ENCODE assay signal across 8 mouse cellular contexts in the genomic region with DNA sequence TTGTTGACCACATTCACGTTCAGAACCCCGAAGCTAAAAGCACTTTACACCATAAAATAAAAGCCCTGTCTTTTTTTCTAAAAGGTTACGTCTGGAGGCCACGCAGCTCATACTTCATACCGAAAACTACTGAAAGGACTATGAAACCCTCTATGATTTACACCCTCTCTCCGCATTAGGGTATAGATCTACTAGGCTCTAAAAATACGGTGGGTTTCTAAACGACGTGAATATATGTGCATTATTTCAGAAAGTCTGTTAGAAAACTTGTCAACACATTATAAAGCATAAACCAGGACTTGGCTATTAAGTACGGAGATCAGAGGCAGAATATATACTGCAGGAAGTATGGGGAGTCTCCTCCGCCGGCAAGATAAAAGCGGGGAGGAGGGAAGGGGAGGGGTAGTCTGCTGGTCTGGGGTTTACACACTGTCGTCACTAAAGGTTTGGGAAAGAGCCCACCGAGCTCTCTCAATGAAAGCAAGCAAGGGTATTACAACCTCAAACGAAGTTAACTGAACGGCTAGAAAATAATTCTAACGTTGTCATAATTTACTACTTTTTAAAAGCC. TPM values are rescaled to one million over a fixed set of nuclear protein-coding genes. Genes with fewer than 3 reads are reported as not detected.
DNase-seq lines count a peak whose midpoint lies in the region; ATAC-seq lines count a peak whose summit lies in the region.

No protein-coding gene starts in this region.

- ATAC-seq in kidney, embryonic 15.5 days (replicated peaks; ENCODE audit: low FRiP score): no peak
- ATAC-seq in kidney, embryonic 14.5 days (ENCODE audit: low FRiP score, low TSS enrichment): no peak
- ATAC-seq in forebrain, embryonic 12.5 days (ENCODE audit: low FRiP score): no peak
- no peak for ATAC-seq in liver, embryonic 11.5 days (replicated peaks; ENCODE audit: low FRiP score)
- ATAC-seq in stomach, embryonic 16.5 days (ENCODE audit: insufficient read depth, low FRiP score): no peak
- no peak for ATAC-seq in granulocyte monocyte progenitor cell, adult 5-6 weeks (replicated peaks; ENCODE audit: poor library complexity, severe bottlenecking)
- ATAC-seq in kidney, embryonic 16.5 days (ENCODE audit: low FRiP score, low TSS enrichment): no peak

- DNase-seq in liver, embryonic 11.5 days (ENCODE audit: low spot score): no peak
- DNase-seq in testis, postnatal 10 days (ENCODE audit: low spot score): no peak

- no peak overlapping the region for H3K27ac ChIP-seq in kidney, embryonic 15.5 days
- H3K27ac ChIP-seq in kidney, embryonic 14.5 days (ENCODE audit: low read depth, low read length): no peak overlapping the region
- H3K27ac ChIP-seq in forebrain, embryonic 12.5 days: peak overlapping the region; percentile 99; the same call in 1 of the 2 replicates
- H3K27ac ChIP-seq in liver, embryonic 11.5 days (ENCODE audit: low read depth, low read length): no peak overlapping the region
- no peak overlapping the region for H3K27ac ChIP-seq in stomach, embryonic 16.5 days (ENCODE audit: low read length)
- H3K27ac ChIP-seq in kidney, embryonic 16.5 days (ENCODE audit: low read length): no peak overlapping the region

- peaks cover 93% of the 10 kb centered on the region for H3K27me3 ChIP-seq in kidney, embryonic 15.5 days
- H3K27me3 ChIP-seq in kidney, embryonic 14.5 days (ENCODE audit: control insufficient read depth, insufficient read depth, low read length): peaks cover 47% of the 10 kb centered on the region
- H3K27me3 ChIP-seq in forebrain, embryonic 12.5 days: no peaks in the 10 kb centered on the region
- H3K27me3 ChIP-seq in liver, embryonic 11.5 days (replicated peaks; ENCODE audit: control insufficient read depth, insufficient read depth, low read length): peaks cover 4% of the 10 kb centered on the region; the same call in 1 of the 2 replicates
- no peaks in the 10 kb centered on the region for H3K27me3 ChIP-seq in stomach, embryonic 16.5 days (ENCODE audit: control insufficient read depth, insufficient read depth, low read length)
- peaks cover 71% of the 10 kb centered on the region for H3K27me3 ChIP-seq in kidney, embryonic 16.5 days (ENCODE audit: insufficient read depth, low read length)

- peak overlapping the region; percentile 44 for H3K4me2 ChIP-seq in kidney, embryonic 15.5 days
- no peak overlapping the region; the same call in 1 of the 2 replicates for H3K4me2 ChIP-seq in kidney, embryonic 14.5 days (replicated peaks; ENCODE audit: low read depth, low read length)
- peak overlapping the region; percentile 96 for H3K4me2 ChIP-seq in forebrain, embryonic 12.5 days
- H3K4me2 ChIP-seq in liver, embryonic 11.5 days: peak overlapping the region; percentile 98
- H3K4me2 ChIP-seq in stomach, embryonic 16.5 days (ENCODE audit: low read depth, low read length): peak overlapping the region; percentile 60
- no peak overlapping the region for H3K4me2 ChIP-seq in kidney, embryonic 16.5 days (replicated peaks; ENCODE audit: low read depth, low read length)

- H3K4me3 ChIP-seq in kidney, embryonic 15.5 days (replicated peaks): peak overlapping the region; percentile 6; the same call in 1 of the 2 replicates
- H3K4me3 ChIP-seq in kidney, embryonic 14.5 days (ENCODE audit: low read length): no peak overlapping the region
- H3K4me3 ChIP-seq in forebrain, embryonic 12.5 days (replicated peaks): peak overlapping the region; percentile 96
- peak overlapping the region; percentile 72 for H3K4me3 ChIP-seq in liver, embryonic 11.5 days (ENCODE audit: low read depth, low read length)
- peak overlapping the region; percentile 39 for H3K4me3 ChIP-seq in stomach, embryonic 16.5 days (replicated peaks; ENCODE audit: low read length)
- no peak overlapping the region for H3K4me3 ChIP-seq in kidney, embryonic 16.5 days (ENCODE audit: low read length)

- under 1% methylated on average over 18 of the region's 18 CpGs for WGBS in kidney, embryonic 15.5 days
- under 1% methylated on average over 18 of the region's 18 CpGs for WGBS in kidney, embryonic 14.5 days
- under 1% methylated on average over 18 of the region's 18 CpGs for WGBS in forebrain, embryonic 12.5 days
- WGBS in liver, embryonic 11.5 days: 1% methylated on average over 18 of the region's 18 CpGs
- WGBS in stomach, embryonic 16.5 days: 3% methylated on average over 18 of the region's 18 CpGs
- under 1% methylated on average over 18 of the region's 18 CpGs for WGBS in kidney, embryonic 16.5 days

- peaks cover 43% of the 10 kb centered on the region for H3K4me1 ChIP-seq in kidney, embryonic 15.5 days
- 0 out of 2 replicates have a peak, but pooled peaks cover 12% of the 10 kb centered on the region for H3K4me1 ChIP-seq in kidney, embryonic 14.5 days (ENCODE audit: control insufficient read depth, insufficient read depth, low read length)
- peaks cover 26% of the 10 kb centered on the region for H3K4me1 ChIP-seq in forebrain, embryonic 12.5 days
- H3K4me1 ChIP-seq in liver, embryonic 11.5 days (replicated peaks; ENCODE audit: control insufficient read depth, insufficient read depth, low read length): peaks cover 13% of the 10 kb centered on the region
- H3K4me1 ChIP-seq in stomach, embryonic 16.5 days (ENCODE audit: control insufficient read depth, insufficient read depth, low read length): peaks cover 11% of the 10 kb centered on the region; the same call in 1 of the 2 replicates
- peaks cover 24% of the 10 kb centered on the region for H3K4me1 ChIP-seq in kidney, embryonic 16.5 days (ENCODE audit: insufficient read depth, low read length)

- H3K9me3 ChIP-seq in kidney, embryonic 15.5 days (replicated peaks): no peaks in the 10 kb centered on the region
- no peaks in the 10 kb centered on the region for H3K9me3 ChIP-seq in kidney, embryonic 14.5 days (ENCODE audit: control insufficient read depth, low read length)
- H3K9me3 ChIP-seq in forebrain, embryonic 12.5 days: no peaks in the 10 kb centered on the region
- no peaks in the 10 kb centered on the region for H3K9me3 ChIP-seq in liver, embryonic 11.5 days (ENCODE audit: control insufficient read depth, low read length)
- H3K9me3 ChIP-seq in stomach, embryonic 16.5 days (replicated peaks; ENCODE audit: control insufficient read depth, low read length): no peaks in the 10 kb centered on the region
- H3K9me3 ChIP-seq in kidney, embryonic 16.5 days (ENCODE audit: low read length): no peaks in the 10 kb centered on the region

- H3K36me3 ChIP-seq in kidney, embryonic 15.5 days: no peaks in the 10 kb centered on the region
- H3K36me3 ChIP-seq in kidney, embryonic 14.5 days (ENCODE audit: control insufficient read depth, insufficient read depth, low read length): no peaks in the 10 kb centered on the region
- no peaks in the 10 kb centered on the region for H3K36me3 ChIP-seq in forebrain, embryonic 12.5 days (replicated peaks)
- H3K36me3 ChIP-seq in liver, embryonic 11.5 days (ENCODE audit: control insufficient read depth, insufficient read depth, low read length): no peaks in the 10 kb centered on the region
- no peaks in the 10 kb centered on the region for H3K36me3 ChIP-seq in stomach, embryonic 16.5 days (ENCODE audit: control insufficient read depth, insufficient read depth, low read length)
- H3K36me3 ChIP-seq in kidney, embryonic 16.5 days (ENCODE audit: insufficient read depth, low read length): no peaks in the 10 kb centered on the region

- H3K9ac ChIP-seq in kidney, embryonic 15.5 days: no peak overlapping the region
- H3K9ac ChIP-seq in kidney, embryonic 14.5 days (ENCODE audit: low read depth, low read length): no peak overlapping the region
- peak overlapping the region; percentile 98 for H3K9ac ChIP-seq in forebrain, embryonic 12.5 days
- no peak overlapping the region for H3K9ac ChIP-seq in liver, embryonic 11.5 days (ENCODE audit: low read depth, low read length)
- no peak overlapping the region for H3K9ac ChIP-seq in stomach, embryonic 16.5 days (ENCODE audit: low read length)
- no peak overlapping the region for H3K9ac ChIP-seq in kidney, embryonic 16.5 days (replicated peaks; ENCODE audit: low read length)

RNA-seq across cellular contexts. Expression of a gene that starts 0.7 kb away (rescaled TPM):
- not detected in 2 replicates for polyA plus RNA-seq in kidney, embryonic 15.5 days (2015; fragmentation: Nextera tagmentation; extraction: Ambion mirVana)
- polyA plus RNA-seq in kidney, embryonic 14.5 days (2014; fragmentation: Nextera tagmentation; extraction: Ambion mirVana): not detected in 2 replicates
- polyA plus RNA-seq in forebrain, embryonic 12.5 days (2016; fragmentation: Nextera tagmentation; extraction: Ambion mirVana): not detected in 2 replicates
- polyA plus RNA-seq in liver, embryonic 11.5 days (2014; fragmentation: Nextera tagmentation; extraction: Ambion mirVana): not detected in 2 replicates
- not detected in 2 replicates for polyA plus RNA-seq in stomach, embryonic 16.5 days (2015; fragmentation: Nextera tagmentation; extraction: Ambion mirVana)
- not detected in 2 replicates for total RNA-seq in granulocyte monocyte progenitor cell, adult 5-6 weeks (2014; fragmentation: Nextera tagmentation)
- not detected in 2 replicates for total RNA-seq in granulocyte monocyte progenitor cell, adult 5-6 weeks (2017)
- polyA plus RNA-seq in kidney, embryonic 16.5 days (2015; fragmentation: Nextera tagmentation; extraction: Ambion mirVana): not detected in 2 replicates

RNA-seq across cellular contexts. Expression of a gene that starts 3.8 kb away (rescaled TPM):
- 2.9 and 3.6 TPM in 2 replicates for polyA plus RNA-seq in kidney, embryonic 15.5 days (2015; fragmentation: Nextera tagmentation; extraction: Ambion mirVana)
- polyA plus RNA-seq in kidney, embryonic 14.5 days (2014; fragmentation: Nextera tagmentation; extraction: Ambion mirVana): 2.6 and 2.8 TPM in 2 replicates
- polyA plus RNA-seq in forebrain, embryonic 12.5 days (2016; fragmentation: Nextera tagmentation; extraction: Ambion mirVana): 129 and 130 TPM in 2 replicates
- polyA plus RNA-seq in liver, embryonic 11.5 days (2014; fragmentation: Nextera tagmentation; extraction: Ambion mirVana): 92.2 and 95.4 TPM in 2 replicates
- polyA plus RNA-seq in stomach, embryonic 16.5 days (2015; fragmentation: Nextera tagmentation; extraction: Ambion mirVana): 24.9 and 25.5 TPM in 2 replicates
- total RNA-seq in granulocyte monocyte progenitor cell, adult 5-6 weeks (2014; fragmentation: Nextera tagmentation): 33.7 and 44.4 TPM in 2 replicates
- total RNA-seq in granulocyte monocyte progenitor cell, adult 5-6 weeks (2017): 10.0 and 16.0 TPM in 2 replicates
- 2.8 and 3.1 TPM in 2 replicates for polyA plus RNA-seq in kidney, embryonic 16.5 days (2015; fragmentation: Nextera tagmentation; extraction: Ambion mirVana)

Comparison
In these comparisons a context has a peak if more than half of its experiments do, and no peak if none do; other contexts are left out.
1. H3K4me2 ChIP-seq: peak in kidney, embryonic 15.5 days (single experiment), forebrain, embryonic 12.5 days (single experiment), liver, embryonic 11.5 days (single experiment) and stomach, embryonic 16.5 days (single experiment); none in kidney, embryonic 14.5 days (single experiment) and kidney, embryonic 16.5 days (single experiment).
2. H3K4me3 ChIP-seq: peak in kidney, embryonic 15.5 days (single experiment), forebrain, embryonic 12.5 days (single experiment), liver, embryonic 11.5 days (single experiment) and stomach, embryonic 16.5 days (single experiment); none in kidney, embryonic 14.5 days (single experiment) and kidney, embryonic 16.5 days (single experiment).